Mouse (Mus musculus): ENCODE measurements at regions not wholly inside any gene's neighbourhood (a gene's known extent, or its start where the extent isn't known, plus 50 kb on each side); places are given as distances from the start of the nearest gene placed in this dataset.

GRCm38 (mm10) chr2:129961522-129961921 lies 50.6 kb upstream of the Tgm3 start:
- Histone ChIP-seq H3K4me3 (ENCODE audit: low read length) (no peak overlapping the region), H3K9me3 (replicated peaks; ENCODE audit: control insufficient read depth, low read length) (no peaks in the 10 kb centered on the region), H3K4me2 (ENCODE audit: low read depth, low read length) (no peak overlapping the region), H3K27me3 (ENCODE audit: control insufficient read depth, insufficient read depth, low read length) (no peaks in the 10 kb centered on the region), H3K36me3 (ENCODE audit: control insufficient read depth, insufficient read depth) (no peaks in the 10 kb centered on the region), H3K27ac (ENCODE audit: low read length) (no peak overlapping the region), H3K4me1 (ENCODE audit: control insufficient read depth, insufficient read depth, low read length) (no peaks in the 10 kb centered on the region), H3K9ac (ENCODE audit: low read length) (no peak overlapping the region)
- ATAC-seq (replicated peaks; ENCODE audit: extremely low read depth, insufficient read depth, low FRiP score): no peak
- WGBS: 60% methylated on average over 5 of the region's 5 CpGs

Measured in heart, embryonic 16.5 days (tissue).